Mouse (Mus musculus) kidney, embryonic 15.5 days (tissue): ENCODE measurements at regions not wholly inside any gene's neighbourhood (a gene's known extent, or its start where the extent isn't known, plus 50 kb on each side); places are given as distances from the start of the nearest gene placed in this dataset.
A peak's percentile ranks its signal among the peaks of the same experiment; 100 is the strongest.

Experiments
- ATAC-seq: fragments of 200-750 bp; cut with Nextera tagmentation; replicated peaks from 2 replicates; pipeline ENCODE4 v1.8.0; 2017; ENCODE audit warnings: moderate TSS enrichment; ENCODE audit not compliant: low FRiP score
- H3K27ac ChIP-seq: fragments of 300-500 bp; sonication (generic); 2 replicates; pipeline ENCODE4 v1.5.1; 2015; ENCODE audit warnings: mild to moderate bottlenecking, inconsistent platforms
- H3K27me3 ChIP-seq: fragments of 300-500 bp; sonication (generic); 2 replicates; pipeline ENCODE4 v1.6.1; 2015; ENCODE audit warnings: inconsistent platforms
- H3K36me3 ChIP-seq: fragments of 300-500 bp; sonication (generic); 2 replicates; pipeline ENCODE4 v1.6.1; 2015; ENCODE audit warnings: inconsistent platforms
- H3K4me1 ChIP-seq: fragments of 300-500 bp; sonication (generic); 2 replicates; pipeline ENCODE4 v1.6.1; 2015; ENCODE audit warnings: inconsistent platforms
- H3K4me2 ChIP-seq: fragments of 300-500 bp; sonication (generic); 2 replicates; pipeline ENCODE4 v1.6.1; 2015; ENCODE audit warnings: moderate library complexity, mild to moderate bottlenecking, inconsistent platforms
- H3K4me3 ChIP-seq: fragments of 300-500 bp; sonication (generic); replicated peaks from 2 replicates; pipeline ENCODE4 v1.5.1; 2015; ENCODE audit warnings: mild to moderate bottlenecking, inconsistent platforms
- H3K9ac ChIP-seq: fragments of 300-500 bp; sonication (generic); 2 replicates; pipeline ENCODE4 v1.6.1; 2015; ENCODE audit warnings: mild to moderate bottlenecking, inconsistent platforms
- H3K9me3 ChIP-seq: fragments of 300-500 bp; sonication (generic); replicated peaks from 2 replicates; pipeline ENCODE4 v1.6.1; 2016; ENCODE audit warnings: inconsistent platforms
- WGBS: fragments of 180-500 bp; shearing (Covaris S2); methylation state at CpG from one replicate; pipeline ENCODE4 v1.1.7; 2015; ENCODE audit warnings: mixed read lengths; 5-methylcytosine and 5-hydroxymethylcytosine counted together

- WGBS, result 68% methylated on average over 1 of the region's 1 CpGs
- Histone ChIP-seq H3K9me3 (peaks cover 4% of the 10 kb centered on the region; the same call in 1 of the 2 replicates), H3K4me2 (no peak overlapping the region), H3K9ac (no peak overlapping the region), H3K4me1 (no peaks in the 10 kb centered on the region), H3K27ac (no peak overlapping the region), H3K27me3 (no peaks in the 10 kb centered on the region), H3K4me3 (no peak overlapping the region), H3K36me3 (no peaks in the 10 kb centered on the region)
- no peak for ATAC-seq
Measured at GRCm38 (mm10) chr3:39987710-39988109, 543.4 kb upstream of the Intu start.

GRCm38 (mm10) chr3:39998628-39999027 lies 532.5 kb upstream of the Intu start:
- 49% methylated on average over 5 of the region's 5 CpGs for WGBS
- Histone ChIP-seq H3K9me3 (no peaks in the 10 kb centered on the region), H3K4me3 (no peak overlapping the region), H3K4me2 (no peak overlapping the region), H3K27me3 (no peaks in the 10 kb centered on the region), H3K27ac (no peak overlapping the region), H3K9ac (no peak overlapping the region), H3K4me1 (no peaks in the 10 kb centered on the region), H3K36me3 (no peaks in the 10 kb centered on the region)
- no peak for ATAC-seq

- no peak overlapping the region for H3K4me2 ChIP-seq
- H3K4me3 ChIP-seq, result no peak overlapping the region
- no peaks in the 10 kb centered on the region for H3K36me3 ChIP-seq
- 86% methylated on average over 1 of the region's 1 CpGs for WGBS
- no peaks in the 10 kb centered on the region for H3K27me3 ChIP-seq
- no peak overlapping the region for H3K27ac ChIP-seq
- no peak for ATAC-seq
- H3K9me3 ChIP-seq, result no peaks in the 10 kb centered on the region
- H3K9ac ChIP-seq, result no peak overlapping the region
- H3K4me1 ChIP-seq, result no peaks in the 10 kb centered on the region
Measured at GRCm38 (mm10) chr3:39999846-40000245, 531.2 kb upstream of the Intu start.

- Histone ChIP-seq H3K9ac (no peak overlapping the region), H3K36me3 (no peaks in the 10 kb centered on the region), H3K4me1 (no peaks in the 10 kb centered on the region), H3K9me3 (no peaks in the 10 kb centered on the region), H3K27me3 (no peaks in the 10 kb centered on the region), H3K4me3 (no peak overlapping the region), H3K4me2 (no peak overlapping the region), H3K27ac (no peak overlapping the region)
- ATAC-seq, result no peak
- 73% methylated on average over 3 of the region's 3 CpGs for WGBS
Measured at GRCm38 (mm10) chr3:40002838-40003237, 528.2 kb upstream of the Intu start.

- 84% methylated on average over 5 of the region's 5 CpGs for WGBS
- no peak for ATAC-seq
- no peaks in the 10 kb centered on the region for H3K27me3 ChIP-seq
- H3K36me3 ChIP-seq, result no peaks in the 10 kb centered on the region
- no peaks in the 10 kb centered on the region for H3K9me3 ChIP-seq
- H3K9ac ChIP-seq, result no peak overlapping the region
- no peak overlapping the region for H3K27ac ChIP-seq
- H3K4me3 ChIP-seq, result no peak overlapping the region
- H3K4me2 ChIP-seq, result no peak overlapping the region
- H3K4me1 ChIP-seq, result no peaks in the 10 kb centered on the region
Measured at GRCm38 (mm10) chr3:40010051-40010450, 521.0 kb upstream of the Intu start.

- Histone ChIP-seq H3K36me3 (no peaks in the 10 kb centered on the region), H3K4me2 (no peak overlapping the region), H3K27ac (no peak overlapping the region), H3K9me3 (no peaks in the 10 kb centered on the region), H3K4me3 (no peak overlapping the region), H3K27me3 (no peaks in the 10 kb centered on the region), H3K9ac (no peak overlapping the region), H3K4me1 (no peaks in the 10 kb centered on the region)
- 46% methylated on average over 2 of the region's 2 CpGs for WGBS
- no peak for ATAC-seq
Measured at GRCm38 (mm10) chr3:40021682-40022081, 509.4 kb upstream of the Intu start.

- Histone ChIP-seq H3K4me3 (no peak overlapping the region), H3K27me3 (no peaks in the 10 kb centered on the region), H3K4me1 (no peaks in the 10 kb centered on the region), H3K4me2 (no peak overlapping the region), H3K9me3 (no peaks in the 10 kb centered on the region), H3K9ac (no peak overlapping the region), H3K27ac (no peak overlapping the region), H3K36me3 (no peaks in the 10 kb centered on the region)
- ATAC-seq, result no peak
Measured at GRCm38 (mm10) chr3:40027713-40028112, 503.4 kb upstream of the Intu start.

GRCm38 (mm10) chr3:40036177-40036576 lies 494.9 kb upstream of the Intu start:
- 83% methylated on average over 2 of the region's 2 CpGs for WGBS
- no peak overlapping the region for H3K27ac ChIP-seq
- ATAC-seq, result no peak
- H3K9ac ChIP-seq, result no peak overlapping the region
- H3K9me3 ChIP-seq, result no peaks in the 10 kb centered on the region
- no peaks in the 10 kb centered on the region for H3K4me1 ChIP-seq
- H3K36me3 ChIP-seq, result no peaks in the 10 kb centered on the region
- H3K27me3 ChIP-seq, result no peaks in the 10 kb centered on the region
- H3K4me3 ChIP-seq, result no peak overlapping the region
- no peak overlapping the region for H3K4me2 ChIP-seq

GRCm38 (mm10) chr3:40049721-40050120 lies 481.4 kb upstream of the Intu start:
- Histone ChIP-seq H3K27ac (no peak overlapping the region), H3K4me3 (no peak overlapping the region), H3K9ac (no peak overlapping the region), H3K36me3 (no peaks in the 10 kb centered on the region), H3K4me2 (no peak overlapping the region), H3K4me1 (peaks cover 3% of the 10 kb centered on the region; the same call in 1 of the 2 replicates), H3K27me3 (no peaks in the 10 kb centered on the region), H3K9me3 (no peaks in the 10 kb centered on the region)
- ATAC-seq, result no peak
- WGBS, result 62% methylated on average over 4 of the region's 4 CpGs

- Histone ChIP-seq H3K27me3 (no peaks in the 10 kb centered on the region), H3K4me3 (no peak overlapping the region), H3K9me3 (no peaks in the 10 kb centered on the region), H3K4me1 (peaks cover 5% of the 10 kb centered on the region; the same call in 1 of the 2 replicates), H3K27ac (0 out of 2 replicates have a peak overlapping the region, but pooled peaks have one; percentile 24), H3K36me3 (no peaks in the 10 kb centered on the region), H3K9ac (no peak overlapping the region), H3K4me2 (peak overlapping the region; percentile 44; the same call in 1 of the 2 replicates)
- no peak for ATAC-seq
- WGBS, result 67% methylated on average over 5 of the region's 5 CpGs
Measured at GRCm38 (mm10) chr3:40058281-40058680, 472.8 kb upstream of the Intu start.

GRCm38 (mm10) chr3:40058719-40059420 lies 472.2 kb upstream of the Intu start:
- H3K9me3 ChIP-seq, result no peaks in the 10 kb centered on the region
- H3K4me2 ChIP-seq, result peak overlapping the region; percentile 44
- 46% methylated on average over 16 of the region's 16 CpGs for WGBS
- no peaks in the 10 kb centered on the region for H3K36me3 ChIP-seq
- H3K27me3 ChIP-seq, result no peaks in the 10 kb centered on the region
- ATAC-seq, result 0 out of 2 replicates have a peak, but pooled peaks have one; percentile 36
- H3K4me3 ChIP-seq, result no peak overlapping the region; the same call in 1 of the 2 replicates
- 0 out of 2 replicates have a peak overlapping the region, but pooled peaks have one; percentile 24 for H3K27ac ChIP-seq
- H3K9ac ChIP-seq, result no peak overlapping the region
- peaks cover 5% of the 10 kb centered on the region; the same call in 1 of the 2 replicates for H3K4me1 ChIP-seq

- 62% methylated on average over 8 of the region's 8 CpGs for WGBS
- Histone ChIP-seq H3K36me3 (no peaks in the 10 kb centered on the region), H3K9ac (no peak overlapping the region), H3K4me2 (no peak overlapping the region), H3K27ac (no peak overlapping the region), H3K4me1 (no peaks in the 10 kb centered on the region), H3K4me3 (no peak overlapping the region), H3K9me3 (no peaks in the 10 kb centered on the region), H3K27me3 (no peaks in the 10 kb centered on the region)
- no peak for ATAC-seq
Measured at GRCm38 (mm10) chr3:40070137-40070667, 460.9 kb upstream of the Intu start.
